Mouse (Mus musculus): ENCODE measurements around the gene Nfrkb.

The Nfrkb gene

DNA sequence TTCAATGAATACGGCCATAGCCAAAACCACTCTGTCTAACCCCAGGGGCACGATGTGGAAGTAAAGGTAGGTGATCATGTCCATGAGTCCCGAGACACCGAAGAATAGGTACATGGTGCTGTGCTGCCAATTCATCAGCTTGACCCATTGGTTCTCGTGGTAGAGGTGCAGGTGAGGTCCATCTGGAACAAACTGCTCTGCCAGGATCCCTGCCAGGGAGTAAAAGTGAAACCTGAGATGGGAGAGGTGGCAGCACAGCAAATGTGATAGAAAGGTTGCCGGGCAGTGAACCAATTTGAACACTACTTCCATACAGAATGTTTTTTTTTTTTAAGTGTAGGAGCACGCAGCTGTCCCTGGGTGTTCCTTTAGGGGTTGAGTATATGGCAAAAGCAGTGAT, 43.0 kb downstream of the Nfrkb start:
- no peak for DNase-seq (ENCODE audit: low spot score)

DNA sequence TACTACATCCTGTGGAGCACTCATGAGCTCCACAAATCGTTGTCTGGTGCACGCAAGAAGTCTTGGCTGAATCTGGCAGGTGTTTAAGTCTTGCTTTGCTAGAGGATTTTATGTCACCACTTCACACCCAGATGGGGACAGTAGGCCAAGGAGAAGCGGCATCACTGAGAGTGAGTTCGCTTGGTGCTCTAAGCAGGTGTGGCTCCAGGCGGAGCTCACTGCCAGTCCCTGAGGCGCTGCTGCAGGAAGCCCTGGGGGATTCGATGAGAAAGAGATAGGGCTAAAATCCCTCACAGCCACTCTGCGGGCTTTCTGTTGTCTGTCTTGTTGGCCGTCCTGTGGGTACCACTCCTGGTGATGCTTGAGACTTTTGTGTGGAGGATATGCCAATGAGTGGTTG, 44.0 kb downstream of the Nfrkb start:
- DNase-seq (ENCODE audit: low spot score): no peak

DNA sequence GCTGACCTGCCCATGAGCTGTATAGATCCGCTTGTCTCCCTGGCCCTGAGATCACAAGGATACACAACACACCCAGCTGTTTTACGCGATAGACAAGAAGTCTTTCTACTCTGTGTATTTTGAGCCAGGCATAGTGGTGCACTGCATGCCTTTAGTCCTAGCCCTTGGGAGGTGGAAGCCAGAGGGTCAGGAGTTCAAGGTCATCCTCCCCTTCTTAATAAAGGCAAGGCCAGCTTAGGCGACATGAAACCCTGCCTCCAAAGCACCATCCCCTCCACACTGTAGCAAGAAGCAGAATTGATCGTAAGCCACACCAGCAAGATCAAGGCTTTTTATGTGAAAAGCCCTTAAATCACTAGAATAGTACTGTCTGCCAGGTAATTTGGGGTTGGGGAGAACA, 45.8 kb downstream of the Nfrkb start:
- no peak for DNase-seq (ENCODE audit: low spot score)

DNA sequence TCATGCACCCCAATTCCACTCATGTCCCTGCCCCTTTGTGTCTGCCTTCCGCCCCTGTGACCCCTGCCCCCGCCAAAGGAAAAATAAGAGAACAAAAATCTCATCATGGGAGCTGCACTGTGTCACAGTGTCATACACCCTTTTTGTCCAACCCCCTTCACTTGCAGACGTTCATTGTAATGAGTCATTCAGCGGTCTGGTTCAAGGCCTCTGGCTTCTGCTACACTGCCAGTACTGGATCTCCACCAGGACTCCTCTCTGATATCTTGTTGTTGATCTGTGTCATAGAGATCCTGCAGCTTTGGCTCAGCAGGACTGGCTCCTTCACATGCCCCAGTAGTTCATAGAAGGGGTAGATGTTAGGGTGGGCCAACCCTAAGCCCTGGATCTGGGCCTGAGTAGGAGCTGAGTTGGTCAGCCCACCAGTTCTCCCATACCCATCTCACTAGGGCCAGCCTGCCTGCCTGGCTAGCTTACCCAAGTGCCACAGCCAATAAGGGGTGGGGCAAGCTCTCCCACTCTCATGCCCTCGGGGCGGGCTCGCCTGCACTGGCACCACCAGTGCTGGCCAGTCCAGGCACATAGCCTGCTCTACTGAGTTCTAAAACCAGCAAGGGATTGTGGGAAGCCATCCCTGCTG, 46.5 kb downstream of the Nfrkb start:
- no peak for DNase-seq (ENCODE audit: low spot score)

DNA sequence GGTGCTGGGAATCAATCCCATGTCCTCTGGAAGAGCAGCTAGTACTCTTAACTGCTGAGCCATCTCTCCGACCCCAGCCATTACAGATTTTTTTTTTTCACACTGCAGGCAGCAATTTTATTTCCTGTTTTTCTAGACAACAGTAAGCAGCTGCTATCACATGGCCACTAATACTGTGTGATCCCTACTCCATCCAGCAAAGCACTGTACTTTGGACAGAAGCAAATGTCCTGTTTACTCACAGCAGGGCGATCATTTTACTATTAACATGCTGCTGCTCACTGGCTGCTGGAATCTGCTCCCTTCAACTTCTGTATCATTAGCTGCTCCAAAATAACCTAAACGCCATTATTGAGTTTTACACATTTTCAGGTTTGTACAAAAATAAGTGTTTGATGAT, 47.4 kb downstream of the Nfrkb start:
- no peak for DNase-seq (ENCODE audit: low spot score)

DNA sequence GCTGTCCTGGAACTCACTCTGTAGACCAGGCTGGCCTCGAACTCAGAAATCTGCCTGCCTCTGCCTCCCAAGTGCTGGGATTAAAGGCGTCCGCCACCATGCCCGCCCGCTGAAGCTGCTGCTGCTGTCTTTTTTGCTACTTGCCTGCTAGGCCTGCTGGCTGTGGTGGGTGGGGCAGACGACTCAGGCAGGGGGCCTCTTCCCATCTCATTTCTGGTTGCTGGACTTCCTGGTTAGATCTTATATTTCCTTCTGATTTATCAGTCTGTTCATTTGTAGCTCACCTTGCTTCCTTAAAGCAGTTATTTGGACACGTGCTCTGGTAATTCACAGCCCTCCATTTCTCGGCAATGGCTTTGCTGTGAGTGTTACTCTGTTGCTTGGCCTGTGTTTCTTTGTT, 49.4 kb downstream of the Nfrkb start:
- no peak for DNase-seq (ENCODE audit: low spot score)

DNA sequence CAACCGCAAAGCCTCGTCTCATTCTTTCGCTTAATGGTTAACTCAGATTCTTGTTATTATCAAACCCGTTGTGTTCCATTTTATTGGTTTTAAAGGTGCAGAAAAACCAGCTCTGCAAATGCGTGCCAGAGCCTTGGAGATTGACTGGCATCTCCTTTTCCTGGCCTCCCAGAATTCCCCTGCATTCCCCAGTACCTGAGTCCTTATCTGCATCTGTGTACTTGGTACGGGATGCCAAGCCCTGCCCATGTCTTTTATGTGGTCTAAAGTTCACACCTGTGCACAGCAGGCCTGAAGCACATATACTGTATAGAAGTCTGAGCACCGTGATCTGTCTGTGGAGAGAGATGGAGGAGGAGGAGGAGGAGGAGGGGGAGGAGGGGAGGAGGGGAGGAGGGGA, 51.9 kb downstream of the Nfrkb start:
- DNase-seq (ENCODE audit: low spot score): no peak

DNA sequence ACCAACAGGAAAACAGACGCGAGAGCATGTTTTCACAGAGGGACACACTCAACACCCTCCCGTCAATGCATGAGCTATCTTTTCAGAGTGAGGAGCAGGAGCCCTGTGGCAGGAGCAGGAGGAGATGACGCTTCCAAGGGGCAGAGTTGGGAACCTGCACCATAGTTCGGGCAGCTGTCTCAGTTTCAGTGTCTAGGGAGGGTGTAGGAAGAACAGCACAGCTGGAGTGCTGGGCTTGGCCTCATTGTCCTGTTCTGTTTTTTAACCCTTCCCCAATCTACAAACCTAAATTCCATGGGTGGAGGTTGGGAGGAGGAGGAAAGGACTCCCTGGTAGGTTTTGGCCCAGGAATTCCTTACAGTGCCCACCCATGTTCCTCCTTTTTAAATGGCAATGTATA, 52.8 kb downstream of the Nfrkb start:
- DNase-seq (ENCODE audit: low spot score): no peak

DNA sequence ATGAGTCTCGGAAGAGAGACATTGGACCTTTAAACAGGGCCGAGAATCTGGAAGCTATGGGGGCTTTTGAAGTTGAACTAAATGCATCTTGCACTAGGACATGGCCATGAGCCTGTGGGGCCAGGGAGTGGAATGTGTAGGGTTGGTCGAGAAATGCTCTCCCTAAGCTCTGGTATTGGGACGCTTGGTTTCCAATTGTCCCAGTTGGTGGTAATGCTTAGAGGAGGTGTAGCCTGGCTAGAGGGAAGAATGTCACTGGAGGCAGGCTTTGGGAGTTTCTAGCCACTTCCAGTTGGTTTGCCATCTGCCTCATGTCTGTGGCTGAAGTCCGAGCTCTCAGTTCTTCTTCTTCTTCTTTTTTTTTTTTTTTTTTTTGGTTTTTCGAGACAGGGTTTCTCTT, 53.3 kb downstream of the Nfrkb start:
- no peak for DNase-seq (ENCODE audit: low spot score)

DNA sequence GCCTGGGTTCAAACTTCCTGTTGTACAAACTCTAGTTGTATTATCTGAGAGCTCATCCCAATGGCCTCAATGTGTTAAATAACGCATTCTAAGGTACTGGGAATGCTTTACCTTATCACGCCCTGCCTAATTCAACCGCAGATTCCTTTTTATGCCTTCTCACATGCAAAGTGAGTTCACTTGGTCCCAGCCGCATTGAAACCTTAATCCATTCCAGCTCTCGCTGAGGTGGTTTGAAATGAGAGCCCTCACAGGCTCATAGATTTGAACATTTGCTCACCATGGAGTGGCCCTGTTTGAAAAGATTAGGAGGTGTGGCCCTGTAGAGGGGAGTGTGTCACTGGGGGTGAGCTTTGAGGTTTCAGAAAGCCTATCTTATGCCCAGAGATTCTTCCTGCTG, 54.4 kb downstream of the Nfrkb start:
- no peak for DNase-seq (ENCODE audit: low spot score)

DNA sequence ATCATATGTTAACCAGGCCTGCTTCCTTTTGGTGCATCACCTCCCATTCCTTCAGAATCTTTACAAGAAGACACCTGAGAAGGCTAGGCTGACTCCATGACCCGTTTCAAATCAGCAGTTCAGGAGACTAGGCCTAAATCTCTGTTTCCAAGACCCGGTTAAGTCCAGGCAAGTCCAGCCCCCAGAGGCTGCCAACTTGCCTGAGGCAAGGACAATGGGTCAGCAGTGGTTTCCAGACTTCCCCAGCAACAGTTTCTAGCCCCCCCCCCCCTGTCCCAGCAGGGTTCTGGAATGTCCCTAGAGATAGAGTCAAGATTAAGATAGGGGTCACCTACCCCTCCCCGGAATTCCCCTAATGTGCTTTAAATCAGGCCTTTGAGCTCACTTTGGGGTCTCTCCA, 55.5 kb downstream of the Nfrkb start:
- no peak for DNase-seq (ENCODE audit: low spot score)

DNA sequence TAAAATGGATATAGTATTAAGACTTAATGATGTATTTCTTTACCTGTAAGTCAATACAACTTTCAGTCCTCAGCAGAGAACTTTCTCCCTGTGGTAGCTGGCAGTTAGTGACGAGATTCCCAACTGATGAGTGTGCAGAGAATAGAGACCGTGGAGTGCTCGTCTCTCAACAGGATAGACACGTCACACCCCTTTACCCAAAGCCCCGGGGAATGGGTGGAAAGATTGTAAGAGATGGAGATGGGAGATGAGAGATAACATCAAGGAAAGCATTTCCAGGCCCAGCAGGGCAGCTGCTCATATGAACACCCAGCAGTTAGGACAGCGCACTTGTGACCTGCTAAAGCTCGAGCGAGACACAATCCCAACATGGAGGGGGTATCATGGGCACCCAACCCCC, 58.2 kb downstream of the Nfrkb start:
- no peak for DNase-seq (ENCODE audit: low spot score)

DNA sequence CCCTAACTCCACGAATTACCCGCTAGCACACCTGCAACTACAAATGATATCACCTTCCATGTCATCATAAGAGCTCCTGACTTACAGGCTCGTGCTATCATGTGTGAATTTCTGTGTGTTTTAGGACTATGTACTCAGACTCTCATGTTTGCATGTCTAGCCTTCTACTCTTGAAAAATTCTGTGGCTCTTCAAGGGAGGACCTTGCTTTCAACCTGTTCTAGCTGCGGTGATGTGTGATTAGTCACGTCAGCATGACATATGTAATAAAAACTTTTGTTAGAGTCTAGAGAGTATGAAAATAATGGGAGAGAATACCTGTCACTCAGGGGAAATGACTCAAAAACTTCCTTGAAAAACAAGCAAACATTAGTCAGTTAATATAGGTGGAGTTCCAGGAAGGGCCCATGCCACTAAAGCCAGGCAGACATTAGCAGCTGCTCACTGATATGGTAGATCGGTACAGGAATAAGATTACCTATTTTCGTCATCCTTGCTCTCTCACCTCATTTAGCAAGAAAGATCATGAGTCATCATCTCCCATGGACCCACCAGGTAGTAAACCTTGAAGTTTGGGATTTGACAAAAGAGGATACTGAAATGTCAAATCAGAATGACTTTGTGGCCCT, 63.3 kb downstream of the Nfrkb start:
- DNase-seq (ENCODE audit: low spot score): no peak

DNA sequence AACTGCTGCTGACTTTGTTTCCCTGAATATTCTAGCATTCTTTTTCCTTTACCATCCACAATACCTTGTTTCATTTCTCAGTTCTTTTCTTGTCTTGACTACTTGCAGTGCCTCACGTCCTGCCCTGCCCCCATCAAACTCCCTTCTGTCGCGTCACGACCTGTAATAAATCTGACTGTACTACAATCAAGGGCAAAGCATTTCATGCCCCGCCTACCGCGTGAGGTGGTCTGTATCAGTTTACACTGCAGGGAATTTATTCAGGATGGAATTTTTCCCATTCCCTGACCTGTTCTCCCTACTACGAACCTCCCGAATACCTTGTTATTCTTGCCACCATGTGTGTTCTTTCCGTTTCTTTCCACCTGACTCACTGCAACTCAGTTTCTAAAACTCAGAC, 66.2 kb downstream of the Nfrkb start:
- DNase-seq (ENCODE audit: low spot score): no peak

DNA sequence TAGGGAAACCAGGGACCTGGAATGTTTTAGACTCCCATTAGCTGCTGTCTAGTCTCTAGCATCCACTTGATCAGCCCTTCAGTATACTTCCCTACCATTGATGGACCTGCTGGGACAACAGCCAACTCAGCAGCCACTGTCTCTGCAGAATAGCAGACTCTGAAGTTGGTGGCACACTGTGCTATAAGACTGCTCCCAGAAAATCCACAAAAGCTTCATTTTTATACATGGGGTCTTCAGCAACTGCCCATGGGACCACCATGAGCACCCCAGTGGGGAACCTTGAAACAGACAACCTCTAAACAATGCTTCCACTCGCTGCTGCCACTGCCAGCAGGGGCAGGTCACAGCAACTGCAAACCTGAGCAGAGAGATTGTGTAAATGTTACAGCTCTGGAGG, 68.4 kb downstream of the Nfrkb start:
- no peak for DNase-seq (ENCODE audit: low spot score)

DNA sequence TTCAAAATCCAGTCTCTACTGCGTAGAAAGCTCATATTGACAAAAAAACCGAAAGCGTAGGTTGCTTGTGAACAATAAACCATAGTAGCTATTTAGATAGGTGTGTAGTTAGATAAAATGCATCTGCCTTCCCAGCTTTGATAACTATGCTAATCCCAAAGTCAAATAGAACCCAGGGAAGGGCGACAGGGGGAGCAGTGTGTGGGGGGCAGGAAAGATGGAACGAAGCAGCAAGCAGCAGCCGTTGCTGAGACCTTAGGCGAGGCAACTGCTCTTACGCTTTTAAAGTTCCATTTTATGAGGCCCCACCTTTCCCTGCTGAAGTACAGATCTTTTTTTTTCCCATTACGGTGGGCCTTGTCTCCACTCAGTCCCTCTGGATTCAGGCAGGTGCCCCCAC, 77.2 kb downstream of the Nfrkb start:
- no peak for DNase-seq (ENCODE audit: low spot score)

DNA sequence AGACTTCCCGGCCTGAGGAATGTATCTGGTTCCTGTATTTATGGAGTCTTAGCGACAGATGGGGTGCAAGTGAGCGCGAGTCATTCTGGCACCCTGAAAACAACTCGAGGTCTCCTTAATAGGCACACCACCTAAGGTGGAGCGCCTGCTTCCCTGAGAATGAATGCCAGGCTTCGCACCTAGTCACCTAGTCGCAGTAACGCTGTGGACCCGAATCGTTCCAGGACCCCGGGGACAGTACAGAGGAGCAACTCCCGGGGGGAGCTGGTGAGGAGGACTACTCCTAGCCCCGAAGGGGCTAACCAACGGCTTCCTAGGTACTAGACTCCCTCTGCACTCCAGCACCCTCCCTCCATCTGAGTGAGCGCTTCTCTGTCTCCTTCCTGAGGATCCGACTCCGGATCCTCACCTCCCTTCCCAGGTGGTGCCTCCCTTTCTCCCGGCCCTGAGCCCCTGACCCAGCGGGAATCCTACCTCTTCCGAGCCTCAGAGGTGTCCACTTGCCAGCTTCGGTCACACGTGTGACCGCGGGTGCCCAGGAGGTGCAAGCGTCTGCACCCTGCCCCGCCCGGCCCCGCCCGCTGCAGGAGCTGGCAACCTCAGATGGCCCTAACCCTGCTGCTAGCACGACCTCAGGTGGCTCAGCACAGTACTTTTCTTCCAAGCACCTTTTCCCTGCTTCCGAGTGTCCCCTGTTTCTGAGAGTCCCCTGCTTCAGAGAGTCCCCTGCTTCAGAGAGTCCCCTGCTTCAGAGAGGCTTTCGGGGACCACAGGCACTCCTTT, 77.9 kb downstream of the Nfrkb start, which contains the start of gene Tmem45b:
Gene Tmem45b (minus strand): TSS at position 771 of the 783 bp plus-strand sequence.
- DNase-seq (ENCODE audit: low spot score): no peak

Data from ovary, postnatal 36 days (tissue).